Mouse (Mus musculus): ENCODE data around the gene Fbxo5. TPM values are rescaled to one million over a fixed set of nuclear protein-coding genes. Genes with fewer than 3 reads are reported as not detected.

The Fbxo5 gene
- 10 to 100 TPM in 1 of 2 experiments, 1 to 10 TPM in 1; 2.3 to 11.6 TPM for polyA plus RNA-seq (2012; fragmentation: generic; extraction: Trizol)

GRCm38 (mm10) chr10:5805243-5805730 lies at the start of gene Fbxo5:
TSS of gene Fbxo5 (minus strand) at chr10:5805600.

GRCm38 (mm10) chr10:5823740-5824491 lies 18.5 kb upstream of the Fbxo5 start, which contains the start of gene Mtrf1l:
TSS of gene Mtrf1l (minus strand) at chr10:5823910.

Other genes starting within 250 kb of the Fbxo5 start
- gene Myct1, start 211.8 kb downstream of the Fbxo5 start, polyA plus RNA-seq (2012; fragmentation: generic; extraction: Trizol) = under 1 TPM in 1 of 2 experiments, not detected in 1; 0.14 TPM
- under 1 TPM in 1 of 2 experiments, not detected in 1; 0.02 TPM for gene Vip, start 166.4 kb downstream of the Fbxo5 start, polyA plus RNA-seq (2012; fragmentation: generic; extraction: Trizol)
- 1 to 10 TPM in 1 of 2 experiments, under 1 TPM in 1; 0.34 to 4.5 TPM for gene Mtrf1l, start 18.3 kb upstream of the Fbxo5 start, polyA plus RNA-seq (2012; fragmentation: generic; extraction: Trizol)
- 1 to 10 TPM; 4.2 to 8.0 TPM for gene Rgs17, start 116.8 kb upstream of the Fbxo5 start, polyA plus RNA-seq (2012; fragmentation: generic; extraction: Trizol)

All from C3H10T1/2 (cell line).